Mouse (Mus musculus): ENCODE measurements around the gene Cck.
A peak's percentile ranks its signal among the peaks of the same experiment; 100 is the strongest.

DNA sequence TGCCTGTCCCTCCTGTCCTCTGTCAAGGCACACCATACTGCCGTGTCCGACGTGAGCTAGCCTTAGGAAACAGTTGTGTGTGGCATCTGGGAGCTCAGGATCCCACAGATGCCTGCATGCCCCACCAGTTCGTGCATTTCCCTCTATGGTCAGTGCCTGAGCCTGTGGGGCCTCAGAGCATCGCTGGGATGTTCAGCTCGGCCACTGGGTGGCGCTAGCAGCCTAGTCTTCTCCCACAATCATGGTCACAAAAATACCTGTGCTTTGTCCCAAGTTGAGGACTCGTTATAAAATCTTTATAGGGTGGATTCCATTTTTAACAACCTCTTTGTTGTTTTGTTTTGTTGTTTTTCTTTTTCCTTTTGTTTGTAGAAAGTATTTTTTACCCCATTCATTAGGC, 37.0 kb downstream of the Cck start:
- TF ChIP-seq CTCF (IDR thresholded peaks at IDR 0.05; ENCODE audit: insufficient read depth, low read length) = peak; percentile 84
- no peak for TF ChIP-seq POLR2A (IDR thresholded peaks at IDR 0.05; ENCODE audit: borderline replicate concordance, extremely low read depth, low read depth, low read length)

All from lung, adult 2 months (tissue).